Mouse (Mus musculus): ENCODE results near the gene Tldc1. TPM values are rescaled to one million over a fixed set of nuclear protein-coding genes. Genes with fewer than 3 reads are reported as not detected.

Gene Tldc1
- total and polyA plus RNA-seq, 3 experiments: 6.6 to 10.7 (median 8.4) TPM

GRCm38 (mm10) chr8:119765761-119766444 lies 12.3 kb downstream of the Tldc1 start:
- no peaks in the 10 kb centered on the region; the same call in 1 of the 2 replicates for H3K4me1 ChIP-seq (ENCODE audit: insufficient read depth, low read depth, low read length)
- no peak for ATAC-seq (ENCODE audit: extremely low read depth, insufficient number of reproducible peaks, low FRiP score, poor library complexity, severe bottlenecking)
- no peak for TF ChIP-seq POLR2AphosphoS5 (IDR thresholded peaks at IDR 0.05; ENCODE audit: insufficient replicate concordance, low read depth, low read length)
- no peak for TF ChIP-seq GATA1 (IDR thresholded peaks at IDR 0.05; ENCODE audit: borderline replicate concordance, low read length)
- TF ChIP-seq GATA2 (IDR thresholded peaks at IDR 0.05; ENCODE audit: borderline replicate concordance, low read depth, low read length): no peak
- no peak for TF ChIP-seq CTCF (IDR thresholded peaks at IDR 0.05; ENCODE audit: low read depth, low read length)
- no peak for TF ChIP-seq TAL1 (conservative IDR thresholded peaks at IDR 0.05; ENCODE audit: low read depth, low read length)
- H3K9me3 ChIP-seq (replicated peaks): no peaks in the 10 kb centered on the region
- no peak overlapping the region for H3K4me3 ChIP-seq (ENCODE audit: low read depth, low read length)
- H3K27me3 ChIP-seq (ENCODE audit: insufficient read depth, low read length): no peaks in the 10 kb centered on the region
- DNase-seq (ENCODE audit: low spot score): no peak
- peaks cover 89% of the 10 kb centered on the region for H3K36me3 ChIP-seq (replicated peaks)

GRCm38 (mm10) chr8:119765311-119765710 lies 12.9 kb downstream of the Tldc1 start:
- DNase-seq (ENCODE audit: low spot score) (no peak), ATAC-seq (ENCODE audit: extremely low read depth, insufficient number of reproducible peaks, low FRiP score, poor library complexity, severe bottlenecking) (no peak)
- no peak overlapping the region for H3K4me3 ChIP-seq (ENCODE audit: low read depth, low read length)
- no peaks in the 10 kb centered on the region; the same call in 1 of the 2 replicates for H3K4me1 ChIP-seq (ENCODE audit: insufficient read depth, low read depth, low read length)
- no peak for TF ChIP-seq POLR2AphosphoS5 (IDR thresholded peaks at IDR 0.05; ENCODE audit: insufficient replicate concordance, low read depth, low read length)
- no peaks in the 10 kb centered on the region for H3K27me3 ChIP-seq (ENCODE audit: insufficient read depth, low read length)
- peaks cover 91% of the 10 kb centered on the region for H3K36me3 ChIP-seq (replicated peaks)
- no peaks in the 10 kb centered on the region for H3K9me3 ChIP-seq (replicated peaks)

- ATAC-seq (ENCODE audit: extremely low read depth, insufficient number of reproducible peaks, low FRiP score, poor library complexity, severe bottlenecking) (no peak), DNase-seq (ENCODE audit: low spot score) (no peak)
- Histone ChIP-seq H3K4me3 (ENCODE audit: low read depth, low read length) (no peak overlapping the region), H3K27me3 (ENCODE audit: insufficient read depth, low read length) (no peaks in the 10 kb centered on the region), H3K4me1 (ENCODE audit: insufficient read depth, low read depth, low read length) (no peaks in the 10 kb centered on the region; the same call in 1 of the 2 replicates), H3K36me3 (replicated peaks) (peaks cover 78% of the 10 kb centered on the region), H3K9me3 (replicated peaks) (no peaks in the 10 kb centered on the region)
- no peak for TF ChIP-seq GATA1 (IDR thresholded peaks at IDR 0.05; ENCODE audit: borderline replicate concordance, low read length)
- no peak for TF ChIP-seq TAL1 (conservative IDR thresholded peaks at IDR 0.05; ENCODE audit: low read depth, low read length)
- no peak for TF ChIP-seq GATA2 (IDR thresholded peaks at IDR 0.05; ENCODE audit: borderline replicate concordance, low read depth, low read length)
- TF ChIP-seq POLR2AphosphoS5 (IDR thresholded peaks at IDR 0.05; ENCODE audit: insufficient replicate concordance, low read depth, low read length): no peak
- TF ChIP-seq CTCF (IDR thresholded peaks at IDR 0.05; ENCODE audit: low read depth, low read length): no peak
Observed at GRCm38 (mm10) chr8:119762226-119763220, 15.7 kb downstream of the Tldc1 start.

GRCm38 (mm10) chr8:119761692-119762091 lies 16.5 kb downstream of the Tldc1 start:
- Histone ChIP-seq H3K9me3 (replicated peaks) (no peaks in the 10 kb centered on the region), H3K36me3 (replicated peaks) (peaks cover 70% of the 10 kb centered on the region), H3K4me3 (ENCODE audit: low read depth, low read length) (no peak overlapping the region), H3K27me3 (ENCODE audit: insufficient read depth, low read length) (no peaks in the 10 kb centered on the region; the same call in 1 of the 2 replicates), H3K4me1 (ENCODE audit: insufficient read depth, low read depth, low read length) (no peaks in the 10 kb centered on the region; the same call in 1 of the 2 replicates)
- TF ChIP-seq POLR2AphosphoS5 (IDR thresholded peaks at IDR 0.05; ENCODE audit: insufficient replicate concordance, low read depth, low read length): no peak
- TF ChIP-seq GATA1 (IDR thresholded peaks at IDR 0.05; ENCODE audit: borderline replicate concordance, low read length): no peak
- TF ChIP-seq CTCF (IDR thresholded peaks at IDR 0.05; ENCODE audit: low read depth, low read length): no peak
- TF ChIP-seq GATA2 (IDR thresholded peaks at IDR 0.05; ENCODE audit: borderline replicate concordance, low read depth, low read length): no peak
- DNase-seq (ENCODE audit: low spot score) (no peak), ATAC-seq (ENCODE audit: extremely low read depth, insufficient number of reproducible peaks, low FRiP score, poor library complexity, severe bottlenecking) (no peak)

- ATAC-seq (ENCODE audit: extremely low read depth, insufficient number of reproducible peaks, low FRiP score, poor library complexity, severe bottlenecking): no peak
- no peak overlapping the region for H3K4me3 ChIP-seq (ENCODE audit: low read depth, low read length)
- H3K9me3 ChIP-seq (replicated peaks): no peaks in the 10 kb centered on the region
- H3K4me1 ChIP-seq (ENCODE audit: insufficient read depth, low read depth, low read length): no peaks in the 10 kb centered on the region
- peaks cover 20% of the 10 kb centered on the region for H3K36me3 ChIP-seq (replicated peaks)
- H3K27me3 ChIP-seq (ENCODE audit: insufficient read depth, low read length): peaks cover 10% of the 10 kb centered on the region; the same call in 1 of the 2 replicates
- no peak for DNase-seq (ENCODE audit: low spot score)
- TF ChIP-seq GATA1 (IDR thresholded peaks at IDR 0.05; ENCODE audit: borderline replicate concordance, low read length) (no peak), TAL1 (conservative IDR thresholded peaks at IDR 0.05; ENCODE audit: low read depth, low read length) (no peak), GATA2 (IDR thresholded peaks at IDR 0.05; ENCODE audit: borderline replicate concordance, low read depth, low read length) (no peak), CTCF (IDR thresholded peaks at IDR 0.05; ENCODE audit: low read depth, low read length) (no peak), POLR2AphosphoS5 (IDR thresholded peaks at IDR 0.05; ENCODE audit: insufficient replicate concordance, low read depth, low read length) (no peak)
Observed at GRCm38 (mm10) chr8:119756538-119756937, 21.7 kb downstream of the Tldc1 start.

GRCm38 (mm10) chr8:119756147-119756461 lies 22.1 kb downstream of the Tldc1 start:
- ATAC-seq (ENCODE audit: extremely low read depth, insufficient number of reproducible peaks, low FRiP score, poor library complexity, severe bottlenecking): no peak
- no peak overlapping the region for H3K4me3 ChIP-seq (ENCODE audit: low read depth, low read length)

More at GRCm38 (mm10) chr8:119756147-119756461, 22.1 kb downstream of the Tldc1 start:
- Histone ChIP-seq H3K9me3 (replicated peaks) (no peaks in the 10 kb centered on the region), H3K4me1 (ENCODE audit: insufficient read depth, low read depth, low read length) (no peaks in the 10 kb centered on the region), H3K36me3 (replicated peaks) (peaks cover 15% of the 10 kb centered on the region), H3K27me3 (ENCODE audit: insufficient read depth, low read length) (peaks cover 11% of the 10 kb centered on the region; the same call in 1 of the 2 replicates)
- DNase-seq (ENCODE audit: low spot score): no peak
- TF ChIP-seq POLR2AphosphoS5 (IDR thresholded peaks at IDR 0.05; ENCODE audit: insufficient replicate concordance, low read depth, low read length): no peak
- TF ChIP-seq GATA2 (IDR thresholded peaks at IDR 0.05; ENCODE audit: borderline replicate concordance, low read depth, low read length): no peak
- no peak for TF ChIP-seq GATA1 (IDR thresholded peaks at IDR 0.05; ENCODE audit: borderline replicate concordance, low read length)
- no peak for TF ChIP-seq TAL1 (conservative IDR thresholded peaks at IDR 0.05; ENCODE audit: low read depth, low read length)
- no peak for TF ChIP-seq CTCF (IDR thresholded peaks at IDR 0.05; ENCODE audit: low read depth, low read length)

Measured in G1E (cell line).